Mouse (Mus musculus) stomach, postnatal 0 days (tissue): ENCODE results near the gene Disc1. TPM values are rescaled to one million over a fixed set of nuclear protein-coding genes. Genes with fewer than 3 reads are reported as not detected.

Experiments used
- ATAC-seq: fragments of 200-750 bp; cut with Nextera tagmentation; 2 replicates; pipeline ENCODE4 v1.8.0; 2017; ENCODE audit not compliant: low FRiP score, low TSS enrichment
- DNase-seq: peaks from one replicate; pipeline ENCODE4 v3.0.0-alpha.2; 2016; ENCODE audit warnings: low spot score
- H3K27ac ChIP-seq: fragments of 300-500 bp; sonication (generic); replicated peaks from 2 replicates; pipeline ENCODE4 v1.5.1; 2014; ENCODE audit warnings: mild to moderate bottlenecking, control low read depth
- H3K27me3 ChIP-seq: fragments of 300-500 bp; sonication (generic); 2 replicates; pipeline ENCODE4 v1.6.1; 2014; ENCODE audit warnings: low read length; ENCODE audit not compliant: control insufficient read depth, insufficient read depth
- H3K36me3 ChIP-seq: fragments of 300-500 bp; sonication (generic); 2 replicates; pipeline ENCODE4 v1.6.1; 2014; ENCODE audit warnings: low read length, mixed read lengths; ENCODE audit not compliant: control insufficient read depth, insufficient read depth
- H3K4me1 ChIP-seq: fragments of 300-500 bp; sonication (generic); replicated peaks from 2 replicates; pipeline ENCODE4 v1.6.1; 2014; ENCODE audit warnings: antibody characterized with exemption; ENCODE audit not compliant: control insufficient read depth, insufficient read depth
- H3K4me2 ChIP-seq: fragments of 300-500 bp; sonication (generic); replicated peaks from 2 replicates; pipeline ENCODE4 v1.6.1; 2014; ENCODE audit warnings: low read depth, mild to moderate bottlenecking, control low read depth, moderate library complexity
- H3K4me3 ChIP-seq: fragments of 300-500 bp; sonication (generic); 2 replicates; pipeline ENCODE4 v1.5.1; 2014; ENCODE audit warnings: low read depth, low read length, control low read depth
- H3K9ac ChIP-seq: fragments of 300-500 bp; sonication (generic); 2 replicates; pipeline ENCODE4 v1.6.1; 2014; ENCODE audit warnings: mild to moderate bottlenecking, low read length, control low read depth, mixed read lengths
- H3K9me3 ChIP-seq: fragments of 300-500 bp; sonication (generic); 2 replicates; pipeline ENCODE4 v1.6.1; 2016; ENCODE audit warnings: low read length; ENCODE audit not compliant: control insufficient read depth
- CTCF ChIP-seq: IDR thresholded peaks from 2 replicates; pipeline ENCODE4 v1.5.1; 2016; ENCODE audit warnings: antibody characterized with exemption, low read depth, mild to moderate bottlenecking, moderate library complexity
- EP300 ChIP-seq: optimal IDR thresholded peaks from 2 replicates; pipeline ENCODE3; 2016; ENCODE audit warnings: antibody characterized with exemption
- WGBS: fragments of 180-500 bp; shearing (Covaris S2); extraction: QIAGEN DNeasy Blood & Tissue Kit; methylation state at CpG from one replicate; pipeline ENCODE4 v1.1.7; 2014; 5-methylcytosine and 5-hydroxymethylcytosine counted together
- polyA plus RNA-seq: library from polyadenylated mRNA; unstranded; fragments of >200 nt; fragmentation: Nextera tagmentation; extraction: Ambion mirVana; gene quantifications from 2 replicates; pipeline ENCODE4 v1.2.1, GENCODE M21; 2015

Gene Disc1
- polyA plus RNA-seq, 1 experiment from 2014 or later, result 0.53 TPM

DNA sequence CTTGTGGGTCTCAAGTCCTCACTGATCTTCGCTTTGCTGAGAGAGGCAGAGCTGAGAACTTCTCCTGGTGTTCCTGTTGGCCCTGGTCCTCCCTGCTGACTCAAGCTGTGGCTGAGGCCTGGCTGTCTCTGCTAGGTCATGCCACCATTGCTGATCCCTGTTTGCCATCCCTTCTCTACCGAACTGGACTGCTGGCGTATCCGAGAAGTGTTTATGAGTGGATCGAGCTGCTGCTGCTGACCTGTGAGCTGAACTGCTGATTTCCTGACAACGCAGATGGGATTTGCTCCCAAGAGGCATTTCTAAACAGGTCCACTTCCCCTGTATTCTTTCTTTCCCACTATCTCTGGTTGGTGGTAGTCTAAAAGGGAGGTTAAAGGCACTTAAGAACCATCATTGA is 147.7 kb downstream of the Disc1 start:
- WGBS, result 67% methylated on average over 6 of the region's 6 CpGs

DNA sequence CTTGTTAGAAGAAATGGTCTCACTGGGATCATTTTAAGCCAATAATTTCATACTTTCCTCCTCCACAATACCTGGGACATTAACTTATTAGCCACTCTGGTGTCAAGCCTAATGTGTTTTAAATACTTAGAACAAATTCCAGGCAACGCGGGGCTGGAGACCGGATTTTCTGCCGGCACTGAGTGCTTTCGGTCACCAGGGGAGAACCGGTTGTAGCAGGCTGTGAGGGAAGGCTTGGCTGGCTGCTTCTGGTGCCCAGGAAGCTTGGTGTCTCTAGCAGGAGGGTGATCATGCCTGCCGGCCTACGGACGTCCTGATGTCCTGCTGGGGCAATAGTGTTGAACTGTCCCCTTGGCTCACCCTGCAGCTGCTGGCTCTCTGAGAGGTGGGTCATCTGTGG is 149.0 kb downstream of the Disc1 start:
- DNase-seq (no peak), ATAC-seq (no peak)
- H3K9ac ChIP-seq, result no peak overlapping the region
- H3K36me3 ChIP-seq, result no peaks in the 10 kb centered on the region
- TF ChIP-seq EP300 (no peak), CTCF (no peak)
- WGBS, result 82% methylated on average over 9 of the region's 9 CpGs
- no peaks in the 10 kb centered on the region for H3K4me1 ChIP-seq
- H3K4me2 ChIP-seq, result no peak overlapping the region
- H3K4me3 ChIP-seq, result no peak overlapping the region
- no peak overlapping the region for H3K27ac ChIP-seq
- H3K27me3 ChIP-seq, result no peaks in the 10 kb centered on the region
- H3K9me3 ChIP-seq, result no peaks in the 10 kb centered on the region

More for the DNA sequence above, 147.7 kb downstream of the Disc1 start:
- TF ChIP-seq EP300, result no peak
- H3K4me1 ChIP-seq, result no peaks in the 10 kb centered on the region
- ATAC-seq (no peak), DNase-seq (no peak)
- no peaks in the 10 kb centered on the region for H3K9me3 ChIP-seq
- H3K27me3 ChIP-seq, result no peaks in the 10 kb centered on the region
- no peak overlapping the region for H3K4me2 ChIP-seq
- H3K27ac ChIP-seq, result no peak overlapping the region
- no peak overlapping the region for H3K9ac ChIP-seq
- no peaks in the 10 kb centered on the region for H3K36me3 ChIP-seq
- H3K4me3 ChIP-seq, result no peak overlapping the region

DNA sequence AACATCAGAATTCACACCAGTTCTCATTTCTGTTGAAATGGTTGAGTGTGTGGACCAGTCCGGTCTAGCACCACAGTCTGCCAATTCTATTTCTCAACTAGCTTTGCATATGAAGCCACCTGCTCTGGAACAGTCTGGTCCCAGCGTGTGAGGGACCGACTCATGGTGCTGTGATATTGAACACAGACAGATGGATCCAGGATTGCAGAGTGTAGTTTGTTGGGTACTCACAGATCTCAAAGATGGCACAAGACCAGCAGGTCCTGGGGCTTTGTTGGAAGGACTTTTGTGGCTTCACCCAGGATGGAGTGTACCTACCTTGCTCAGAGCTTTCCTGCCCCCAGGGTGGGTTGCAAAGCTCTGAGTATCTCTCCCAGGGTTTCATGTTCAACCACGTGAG is 151.6 kb downstream of the Disc1 start:
- ATAC-seq (no peak), DNase-seq (no peak)
- Histone ChIP-seq H3K36me3 (no peaks in the 10 kb centered on the region), H3K4me1 (no peaks in the 10 kb centered on the region), H3K9ac (no peak overlapping the region), H3K4me3 (no peak overlapping the region), H3K4me2 (no peak overlapping the region), H3K27me3 (no peaks in the 10 kb centered on the region), H3K27ac (no peak overlapping the region), H3K9me3 (no peaks in the 10 kb centered on the region)
- WGBS, result 94% methylated on average over 4 of the region's 4 CpGs
- TF ChIP-seq CTCF (no peak), EP300 (no peak)

DNA sequence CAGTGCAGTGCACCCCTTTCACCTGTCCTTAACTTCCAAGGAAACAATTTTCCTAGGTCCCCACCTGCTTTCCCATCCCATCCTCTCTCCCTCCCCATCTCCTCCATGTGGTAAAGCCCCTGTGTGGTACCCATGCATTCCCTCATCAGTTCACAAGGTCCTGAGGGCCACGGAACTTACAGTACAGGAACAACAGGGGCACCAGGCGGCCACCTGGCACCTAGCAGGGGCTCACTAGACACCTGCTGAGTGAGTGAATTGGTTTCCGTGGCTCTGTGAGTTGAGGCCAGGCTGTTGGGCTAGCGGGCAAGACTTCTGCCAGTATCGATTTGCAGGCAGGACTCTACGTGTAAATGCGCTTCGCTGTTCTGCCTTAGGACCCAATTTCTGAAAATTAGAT is 152.4 kb downstream of the Disc1 start:
- no peaks in the 10 kb centered on the region for H3K27me3 ChIP-seq
- DNase-seq, result no peak
- H3K9ac ChIP-seq, result no peak overlapping the region
- WGBS, result 78% methylated on average over 8 of the region's 8 CpGs
- no peak for ATAC-seq
- no peaks in the 10 kb centered on the region for H3K36me3 ChIP-seq
- H3K9me3 ChIP-seq, result no peaks in the 10 kb centered on the region
- no peak overlapping the region for H3K4me2 ChIP-seq
- H3K4me3 ChIP-seq, result no peak overlapping the region
- H3K4me1 ChIP-seq, result no peaks in the 10 kb centered on the region
- H3K27ac ChIP-seq, result no peak overlapping the region
- TF ChIP-seq EP300, result no peak
- no peak for TF ChIP-seq CTCF

DNA sequence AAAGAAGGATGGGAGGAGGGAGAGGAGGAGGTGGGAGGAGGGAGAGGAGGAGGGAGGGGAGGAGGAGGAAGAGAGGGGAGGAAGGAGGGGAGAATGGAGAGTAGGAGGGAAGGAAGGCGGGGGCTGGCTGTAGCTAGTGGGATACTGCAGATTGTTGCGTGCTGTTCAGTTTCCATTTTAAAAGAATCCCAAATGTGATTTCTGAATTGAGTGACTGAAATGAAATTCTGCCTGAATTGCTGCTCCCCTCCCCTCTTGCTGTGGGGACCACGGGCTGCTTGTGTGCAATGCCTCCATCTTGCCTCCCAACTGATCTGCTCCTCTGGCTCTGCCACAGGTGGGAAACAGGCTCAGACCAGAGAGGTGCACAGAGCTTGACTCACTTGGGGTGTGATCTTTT is 153.0 kb downstream of the Disc1 start:
- no peak for TF ChIP-seq CTCF
- TF ChIP-seq EP300, result no peak
- Histone ChIP-seq H3K27ac (no peak overlapping the region), H3K9ac (no peak overlapping the region), H3K27me3 (no peaks in the 10 kb centered on the region), H3K9me3 (no peaks in the 10 kb centered on the region), H3K4me2 (no peak overlapping the region), H3K36me3 (no peaks in the 10 kb centered on the region), H3K4me1 (no peaks in the 10 kb centered on the region), H3K4me3 (no peak overlapping the region)
- 73% methylated on average over 3 of the region's 3 CpGs for WGBS
- no peak for DNase-seq
- ATAC-seq, result no peak

- H3K4me2 ChIP-seq, result no peak overlapping the region
- no peaks in the 10 kb centered on the region for H3K9me3 ChIP-seq
- no peak overlapping the region for H3K4me3 ChIP-seq
- TF ChIP-seq EP300 (no peak), CTCF (no peak)
- H3K27ac ChIP-seq, result no peak overlapping the region
- H3K9ac ChIP-seq, result no peak overlapping the region
- no peaks in the 10 kb centered on the region for H3K4me1 ChIP-seq
- ATAC-seq (no peak), DNase-seq (no peak)
- 46% methylated on average over 13 of the region's 13 CpGs for WGBS
- H3K36me3 ChIP-seq, result no peaks in the 10 kb centered on the region
- no peaks in the 10 kb centered on the region for H3K27me3 ChIP-seq
Observed at GRCm38 (mm10) chr8:125212619-125213167, 158.7 kb downstream of the Disc1 start.
